Mouse (Mus musculus) frontal cortex, adult 2 months (tissue): ENCODE measurements at regions not wholly inside any gene's neighbourhood (a gene's known extent, or its start where the extent isn't known, plus 50 kb on each side); places are given as distances from the start of the nearest gene placed in this dataset.

Experiments
- DNase-seq, 2 experiments: peaks; one replicate each; pipeline ENCODE4 v3.0.0; 2022; ENCODE audit warnings: low spot score in 1 of 2; ENCODE audit errors: extremely low spot score in 1 of 2

GRCm38 (mm10) chr7:115263082-115263481 is 519.6 kb downstream of the Insc start:
- DNase-seq = peak in 1 of 2 experiments; percentile 13

GRCm38 (mm10) chr7:115266141-115266540 is 522.6 kb downstream of the Insc start:
- no peak for DNase-seq

GRCm38 (mm10) chr7:115270803-115271202 is 527.3 kb downstream of the Insc start:
- DNase-seq = no peak

GRCm38 (mm10) chr7:115274836-115275235 is 531.3 kb downstream of the Insc start:
- no peak for DNase-seq

GRCm38 (mm10) chr7:115290801-115291417 is 547.4 kb downstream of the Insc start:
- no peak for DNase-seq

GRCm38 (mm10) chr7:115294655-115295230 is 551.2 kb downstream of the Insc start:
- no peak for DNase-seq

GRCm38 (mm10) chr7:115300241-115300640 is 556.7 kb downstream of the Insc start:
- peak in 1 of 2 experiments; percentile 14 for DNase-seq

- DNase-seq = no peak
These were observed 564.9 kb downstream of the Insc start for GRCm38 (mm10) chr7:115308377-115308776.

- peak in 1 of 2 experiments; percentile 13 for DNase-seq
These were observed 567.1 kb downstream of the Insc start for GRCm38 (mm10) chr7:115310400-115311225.

GRCm38 (mm10) chr7:115319504-115319903 is 576.0 kb downstream of the Insc start:
- DNase-seq = no peak

GRCm38 (mm10) chr7:115322989-115323388 is 579.5 kb downstream of the Insc start:
- no peak for DNase-seq

GRCm38 (mm10) chr7:115328300-115328699 is 584.8 kb downstream of the Insc start:
- DNase-seq = no peak

GRCm38 (mm10) chr7:115331698-115332097 is 588.2 kb downstream of the Insc start:
- DNase-seq = no peak

- DNase-seq = peak in 1 of 2 experiments; percentile 5
These were observed 589.6 kb downstream of the Insc start for GRCm38 (mm10) chr7:115333046-115333577.

GRCm38 (mm10) chr7:115335051-115335450 is 591.6 kb downstream of the Insc start:
- no peak for DNase-seq

- DNase-seq = no peak
These were observed 596.7 kb downstream of the Insc start for GRCm38 (mm10) chr7:115340155-115340554.

GRCm38 (mm10) chr7:115341007-115341406 is 597.5 kb downstream of the Insc start:
- DNase-seq = no peak

- DNase-seq = no peak
These were observed 602.3 kb downstream of the Insc start for GRCm38 (mm10) chr7:115345749-115346148.

- no peak for DNase-seq
These were observed 615.2 kb downstream of the Insc start for GRCm38 (mm10) chr7:115358711-115359110.

- no peak for DNase-seq
These were observed 616.6 kb downstream of the Insc start for GRCm38 (mm10) chr7:115360142-115360541.

- no peak for DNase-seq
These were observed 618.6 kb downstream of the Insc start for GRCm38 (mm10) chr7:115362117-115362516.
